Mouse (Mus musculus): ENCODE data around the gene Gm21173.
"Not testable (repeated sequence)": the region's sequence is repeated elsewhere in the genome, so short reads cannot be mapped to it uniquely, and the experiment has no call there.

Gene Gm21173

GRCm38 (mm10) chrY:76761300-76761699 lies at the start of gene Gm21173:
Gene Gm21173 (plus strand): TSS chrY:76761600.
- not testable (repeated sequence) for DNase-seq (ENCODE audit: low spot score)
